Mouse (Mus musculus) CH12.LX (cell line): ENCODE results near the gene Rap1gap.

Source experiments
- CTCF ChIP-seq, 2 experiments: IDR thresholded peaks in 1 of 2; conservative IDR thresholded peaks in 1 of 2; 2 replicates each; pipeline ENCODE4 v1.5.1; 2011 to 2012; ENCODE audit warnings: low read depth in 2 of 2, low read length in 2 of 2, improper control_type of control experiment in 1 of 2, inconsistent platforms in 1 of 2, mild to moderate bottlenecking in 1 of 2, moderate library complexity in 1 of 2
- EP300 ChIP-seq: IDR thresholded peaks from 2 replicates; pipeline ENCODE4 v1.6.1; 2011; ENCODE audit warnings: low read length, improper control_type of control experiment
- ETS1 ChIP-seq: conservative IDR thresholded peaks from 2 replicates; pipeline ENCODE4 v1.6.1; 2012; ENCODE audit warnings: low read depth, mild to moderate bottlenecking, inconsistent platforms, low read length, improper control_type of control experiment, moderate library complexity
- MAX ChIP-seq: IDR thresholded peaks from 2 replicates; pipeline ENCODE4 v1.6.1; 2011; ENCODE audit warnings: low read length, improper control_type of control experiment
- MXI1 ChIP-seq: IDR thresholded peaks from 2 replicates; pipeline ENCODE4 v1.6.1; 2011; ENCODE audit warnings: mild to moderate bottlenecking, low read depth, low read length, improper control_type of control experiment
- MYC ChIP-seq: IDR thresholded peaks from 2 replicates; pipeline ENCODE4 v1.6.1; 2011; ENCODE audit warnings: low read depth, mild to moderate bottlenecking, improper control_type of control experiment, low read length
- POLR2A ChIP-seq: IDR thresholded peaks from 2 replicates; pipeline ENCODE4 v1.6.1; 2011; ENCODE audit warnings: low read depth, mild to moderate bottlenecking, improper control_type of control experiment, low read length
- SMC3 ChIP-seq: IDR thresholded peaks from 2 replicates; pipeline ENCODE4 v1.6.1; 2011; ENCODE audit warnings: low read depth, low read length, improper control_type of control experiment
- ZC3H11A ChIP-seq: IDR thresholded peaks from 2 replicates; pipeline ENCODE4 v1.6.1; 2012; ENCODE audit warnings: low read depth, mild to moderate bottlenecking, inconsistent platforms, low read length, improper control_type of control experiment
- ZKSCAN1 ChIP-seq: IDR thresholded peaks from 2 replicates; pipeline ENCODE4 v1.6.1; 2012; ENCODE audit warnings: low read depth, inconsistent platforms, low read length, improper control_type of control experiment, borderline replicate concordance

- no peak for TF ChIP-seq CTCF (conservative IDR thresholded peaks at IDR 0.05 in 1 of 2, IDR thresholded peaks at IDR 0.05 in 1 of 2; ENCODE audit: low read depth in 2 of 2, low read length in 2 of 2)
- no peak for TF ChIP-seq EP300
- TF ChIP-seq MAX: no peak
- TF ChIP-seq POLR2A: no peak
- TF ChIP-seq ZKSCAN1: no peak
- TF ChIP-seq ETS1: no peak
- no peak for TF ChIP-seq MXI1
- TF ChIP-seq MYC: no peak
- TF ChIP-seq ZC3H11A: no peak
- no peak for TF ChIP-seq SMC3
Observed at GRCm38 (mm10) chr4:137641556-137641955, 23.0 kb upstream of the Rap1gap start.
